Mouse (Mus musculus) mouse trophoblast stem cell (cell line): ENCODE data around the gene Asgr1.

Source experiments
- in situ Hi-C, 2 experiments: fragments of 300-500 bp; cut with MseI, MboI; formaldehyde crosslinking; loops; 2 replicates in 1 of 2; 3 replicates in 1 of 2; pipeline ENCODE4 v1.15.1; 2025

Gene Asgr1

DNA sequence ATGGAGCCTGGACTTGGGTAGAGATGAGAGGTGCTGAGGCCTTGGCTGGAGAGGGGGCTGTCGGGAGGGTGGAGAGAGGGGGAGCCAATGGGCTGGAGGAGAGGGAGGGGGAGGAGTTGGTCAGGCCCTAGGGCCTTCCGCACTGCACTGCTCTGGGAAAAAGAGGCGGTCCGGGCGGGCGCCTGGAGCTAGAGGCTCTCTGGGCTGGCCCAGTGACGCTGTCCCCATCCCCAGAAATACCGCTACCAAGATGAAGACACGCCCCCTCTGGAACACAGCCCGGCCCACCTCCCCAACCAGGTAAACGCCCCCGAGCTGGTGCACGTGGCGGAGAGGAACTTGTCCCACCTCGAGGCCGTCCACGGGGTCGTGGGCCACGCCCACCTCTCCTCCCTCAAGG lies 27.2 kb upstream of the Asgr1 start:
- in situ Hi-C loops: no loop called here

DNA sequence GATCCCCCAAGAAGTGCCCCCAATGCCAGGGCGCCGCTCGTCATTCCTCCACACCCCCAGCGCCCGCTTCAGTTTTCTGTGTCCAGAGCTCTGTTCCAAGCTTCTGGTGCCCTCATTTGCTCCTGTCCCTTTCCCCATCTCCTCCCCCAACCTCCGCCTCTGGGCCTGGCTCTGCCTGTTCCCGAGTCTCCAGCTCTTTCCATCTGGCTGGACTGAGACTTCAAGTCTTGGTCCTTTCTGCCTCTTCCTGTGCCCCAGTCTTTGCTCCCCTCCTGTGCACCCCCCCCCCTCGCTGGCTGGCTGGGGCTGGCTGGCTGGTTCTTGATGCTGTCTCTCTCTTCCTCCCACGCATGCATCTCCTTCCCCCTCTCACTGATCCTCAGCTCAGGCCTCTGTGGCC lies 26.5 kb upstream of the Asgr1 start:
- in situ Hi-C loops: no loop called here

DNA sequence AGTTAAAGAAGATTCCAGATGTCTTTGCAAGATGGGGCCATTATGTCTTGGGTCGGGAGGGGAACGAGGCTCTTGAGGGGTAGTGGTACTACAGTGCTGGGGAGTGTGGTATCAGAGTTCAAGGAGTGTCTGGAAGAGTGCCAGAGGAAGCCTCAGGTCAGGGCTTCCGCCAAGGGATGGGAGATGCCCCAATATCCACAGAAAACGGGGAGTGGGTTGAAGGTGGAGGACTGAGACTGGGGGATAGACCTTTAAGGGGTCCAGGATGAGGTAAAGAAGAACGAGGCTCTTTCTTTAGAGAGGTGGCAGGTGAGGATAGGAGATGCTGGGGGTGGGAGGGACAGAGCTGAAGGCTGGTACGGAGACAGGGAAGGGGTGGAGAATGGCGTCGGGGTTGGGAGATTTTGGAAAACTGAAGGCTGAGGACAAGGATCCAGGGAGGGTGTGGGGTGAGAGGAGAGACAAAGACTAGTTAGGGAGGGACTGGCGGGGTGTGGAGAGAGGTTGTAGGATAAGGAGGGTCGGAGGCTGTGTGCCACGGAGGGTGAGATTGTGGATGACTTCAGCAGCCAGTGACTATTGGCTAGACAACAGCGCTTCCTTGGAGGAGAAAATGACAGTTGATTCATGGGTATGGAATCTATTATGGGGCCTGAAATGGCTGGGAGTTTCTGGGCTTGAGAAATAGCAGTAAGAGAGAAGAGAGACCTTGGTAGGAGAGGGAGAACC lies 25.3 kb upstream of the Asgr1 start:
- in situ Hi-C loops: no loop called here

DNA sequence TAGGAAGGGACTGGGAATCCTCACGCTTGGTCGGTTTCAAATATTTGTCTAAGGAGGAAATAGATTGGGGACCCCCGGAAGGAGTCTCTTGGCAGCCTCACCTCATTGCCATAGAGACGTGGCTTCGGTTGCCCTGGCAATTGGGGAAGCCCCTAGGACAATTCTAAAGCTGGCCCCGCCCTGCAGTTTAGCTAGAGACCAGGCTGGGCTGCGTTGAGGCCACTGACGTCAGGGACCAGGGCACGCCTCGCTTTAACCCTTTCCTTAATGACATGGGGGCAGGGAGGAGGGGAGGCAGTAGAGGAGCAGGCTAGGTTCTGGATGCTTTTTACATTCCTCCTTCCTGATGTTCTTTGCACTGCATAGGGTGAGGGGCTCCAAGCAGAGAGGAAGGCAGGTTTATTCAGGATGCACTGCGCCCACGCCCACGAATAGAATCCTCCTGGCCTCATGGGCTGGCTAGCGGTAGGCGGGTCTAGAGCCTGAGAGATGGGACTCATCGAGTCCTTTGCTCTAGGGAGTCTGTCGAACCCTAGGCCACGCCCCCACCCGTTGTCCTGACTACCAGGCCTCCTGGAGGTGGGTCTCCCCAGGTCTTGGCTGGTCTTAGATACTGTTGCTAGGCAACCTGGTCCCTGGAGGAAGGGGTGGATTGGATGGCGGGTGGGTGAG lies 24.6 kb upstream of the Asgr1 start:
- in situ Hi-C loops: no loop called here

DNA sequence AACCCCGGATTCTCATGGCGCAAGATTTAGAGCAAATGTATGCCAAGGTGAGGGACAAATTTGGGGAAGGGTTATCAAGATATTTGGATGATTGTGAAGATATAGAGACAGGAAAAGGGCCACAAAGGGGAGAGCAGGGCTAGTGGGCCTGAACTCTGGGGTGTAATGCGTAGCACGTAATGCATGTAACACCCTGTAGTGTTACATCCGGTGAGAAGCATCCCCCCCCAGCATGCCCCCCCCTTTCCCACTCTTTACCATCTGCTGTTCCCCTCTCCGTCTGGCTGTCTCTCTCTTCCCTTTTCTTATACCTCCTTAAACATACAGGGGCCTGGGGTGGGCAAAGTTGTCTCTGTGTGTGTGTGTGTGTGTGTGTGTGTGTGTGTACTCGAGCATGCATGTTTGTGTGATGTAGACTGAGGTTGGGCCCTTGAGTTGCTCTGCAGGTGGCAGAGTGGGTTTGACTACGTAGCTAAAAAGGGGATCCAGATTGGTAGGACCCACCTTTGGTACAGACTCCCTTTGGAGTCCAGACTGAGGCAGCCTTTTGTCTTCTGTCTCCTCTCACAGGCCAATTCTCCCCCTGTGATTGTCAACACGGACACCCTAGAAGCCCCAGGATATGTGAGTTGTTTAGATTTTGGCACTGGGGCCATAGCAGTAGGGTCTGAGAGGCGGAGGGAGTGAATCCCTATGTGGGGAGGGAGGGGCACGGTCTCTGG lies 23.9 kb upstream of the Asgr1 start:
- in situ Hi-C loops: no loop called here

DNA sequence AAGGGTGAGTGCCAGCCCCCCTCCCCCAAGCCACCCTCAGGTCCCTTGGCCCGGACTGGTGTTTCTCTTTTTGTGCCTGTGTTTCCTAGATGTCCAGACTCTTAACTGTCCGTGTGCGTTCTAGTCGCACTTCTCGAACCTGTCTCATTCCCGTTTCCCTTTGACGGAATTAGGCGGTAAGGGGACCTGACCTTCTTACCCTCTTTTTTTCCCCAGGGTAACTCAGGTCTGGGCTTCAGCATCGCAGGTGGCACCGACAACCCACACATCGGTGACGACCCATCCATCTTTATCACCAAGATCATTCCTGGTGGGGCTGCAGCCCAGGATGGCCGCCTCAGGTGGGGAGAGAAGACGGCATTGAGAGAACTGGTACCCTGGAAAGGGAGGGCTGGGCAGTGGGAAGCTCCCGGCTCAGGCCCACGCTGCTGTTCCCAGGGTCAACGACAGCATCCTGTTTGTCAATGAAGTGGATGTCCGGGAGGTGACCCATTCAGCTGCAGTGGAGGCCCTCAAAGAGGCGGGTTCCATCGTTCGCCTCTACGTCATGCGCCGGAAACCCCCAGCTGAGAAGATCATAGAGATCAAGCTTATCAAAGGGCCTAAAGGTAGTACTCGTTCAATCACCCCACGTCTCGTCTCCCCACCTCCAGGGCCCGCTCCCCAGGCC lies 23.1 kb upstream of the Asgr1 start:
- in situ Hi-C loops: no loop called here

DNA sequence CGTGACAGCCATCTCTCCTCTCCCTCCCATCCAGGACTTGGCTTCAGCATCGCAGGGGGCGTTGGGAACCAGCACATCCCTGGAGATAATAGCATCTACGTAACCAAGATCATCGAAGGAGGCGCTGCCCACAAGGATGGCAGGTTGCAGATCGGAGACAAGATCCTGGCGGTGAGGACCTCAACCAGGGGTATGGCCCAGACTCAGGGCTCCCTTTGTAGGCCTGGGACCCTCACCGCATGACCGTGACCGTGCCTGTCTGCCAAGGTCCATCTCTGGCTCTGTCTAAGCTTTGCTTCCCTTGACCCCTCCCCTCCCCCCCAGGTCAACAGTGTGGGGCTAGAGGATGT lies 22.6 kb upstream of the Asgr1 start:
- in situ Hi-C loops: no loop called here

DNA sequence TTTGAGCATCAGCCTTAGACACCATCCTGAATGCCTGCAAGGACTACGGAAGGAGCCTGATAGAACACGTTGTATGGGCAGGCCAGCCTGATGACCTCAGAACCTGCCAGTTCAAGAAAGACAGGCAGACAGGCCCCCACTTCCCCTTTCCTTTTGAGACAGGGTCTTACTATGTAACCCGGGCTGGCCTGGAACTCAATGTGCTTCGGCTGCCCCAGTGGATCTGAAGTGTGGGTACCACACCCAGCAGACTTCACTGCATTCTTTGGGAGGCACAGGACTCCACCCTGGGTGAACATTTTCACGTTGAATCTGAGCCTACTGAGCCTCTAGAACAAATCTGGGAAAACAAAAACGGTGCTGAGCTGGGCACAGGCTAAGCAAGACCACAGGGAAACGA lies 15.7 kb upstream of the Asgr1 start:
- in situ Hi-C loops: no loop called here

DNA sequence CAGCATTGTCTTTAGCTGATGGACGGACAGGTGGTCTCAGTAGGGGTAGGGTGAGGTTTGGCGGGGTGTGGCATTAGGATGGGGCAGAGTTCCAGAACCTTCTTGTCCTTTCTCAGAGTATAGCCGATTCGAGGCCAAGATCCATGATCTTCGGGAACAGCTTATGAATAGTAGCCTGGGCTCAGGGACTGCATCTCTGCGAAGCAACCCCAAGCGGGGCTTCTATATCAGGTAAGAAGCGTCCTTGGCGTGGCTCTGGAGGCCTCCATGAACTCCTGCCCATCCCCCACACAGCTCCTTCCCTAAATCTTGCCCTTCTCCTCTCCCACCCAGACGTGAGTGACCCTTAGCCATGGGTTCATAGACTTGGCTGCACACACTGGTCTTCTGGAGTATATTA lies 14.3 kb upstream of the Asgr1 start:
- in situ Hi-C loops: no loop called here

DNA sequence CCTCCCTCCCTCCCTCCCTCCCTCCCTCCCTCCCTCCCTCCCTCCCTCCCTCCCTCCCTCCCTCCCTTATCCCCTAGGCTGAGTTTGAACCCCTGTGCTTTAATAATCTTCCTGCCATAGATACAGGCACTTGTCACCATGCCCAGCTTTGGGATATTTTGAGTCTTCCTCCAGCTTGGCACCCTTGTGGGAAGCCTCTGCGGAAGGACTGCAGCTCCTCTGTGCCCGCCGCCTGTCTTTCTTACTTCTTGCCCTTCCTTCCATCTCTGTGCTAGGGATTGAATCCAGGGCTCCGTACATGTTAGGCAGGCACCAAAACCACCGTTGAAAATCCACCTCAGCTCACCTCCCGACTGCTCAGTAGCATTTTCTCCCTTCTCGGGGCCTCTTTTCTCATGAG lies 13.7 kb upstream of the Asgr1 start:
- in situ Hi-C loops: no loop called here

DNA sequence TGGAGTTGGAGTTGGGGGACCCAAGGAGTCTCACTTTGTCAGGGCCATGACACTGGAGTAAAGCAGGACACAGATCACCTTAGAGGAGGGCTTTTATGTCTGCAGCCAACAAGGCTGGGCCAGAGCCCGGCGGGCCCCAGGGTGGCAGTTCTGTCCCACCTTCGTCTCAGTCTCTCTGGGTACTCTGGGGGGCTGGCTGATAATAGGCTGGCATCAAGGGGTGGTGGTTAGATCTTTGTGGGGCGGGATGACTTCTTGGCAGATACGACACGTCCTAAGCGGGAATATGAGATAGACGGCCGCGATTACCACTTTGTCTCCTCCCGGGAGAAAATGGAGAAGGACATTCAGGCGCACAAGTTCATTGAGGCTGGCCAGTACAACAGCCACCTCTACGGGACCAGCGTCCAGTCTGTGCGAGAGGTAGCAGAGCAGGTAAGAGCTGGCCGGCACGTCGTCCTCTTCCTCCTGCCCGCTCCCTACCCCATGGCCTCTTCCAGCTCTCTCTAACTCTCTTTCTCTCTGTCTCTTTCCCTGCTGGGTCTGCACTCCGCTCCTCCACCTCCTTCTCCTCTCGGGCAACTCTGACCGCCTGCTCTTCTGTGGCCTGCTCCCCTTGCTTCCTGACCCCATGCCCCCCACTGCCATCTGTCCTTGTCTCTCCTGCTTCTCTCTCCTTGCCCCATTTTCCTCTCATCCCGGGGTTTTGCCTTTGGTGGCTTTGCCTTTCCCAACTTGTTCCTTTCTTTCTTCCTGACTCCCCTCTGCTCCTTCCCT lies 11.4 kb upstream of the Asgr1 start:
- in situ Hi-C loops: no loop called here

DNA sequence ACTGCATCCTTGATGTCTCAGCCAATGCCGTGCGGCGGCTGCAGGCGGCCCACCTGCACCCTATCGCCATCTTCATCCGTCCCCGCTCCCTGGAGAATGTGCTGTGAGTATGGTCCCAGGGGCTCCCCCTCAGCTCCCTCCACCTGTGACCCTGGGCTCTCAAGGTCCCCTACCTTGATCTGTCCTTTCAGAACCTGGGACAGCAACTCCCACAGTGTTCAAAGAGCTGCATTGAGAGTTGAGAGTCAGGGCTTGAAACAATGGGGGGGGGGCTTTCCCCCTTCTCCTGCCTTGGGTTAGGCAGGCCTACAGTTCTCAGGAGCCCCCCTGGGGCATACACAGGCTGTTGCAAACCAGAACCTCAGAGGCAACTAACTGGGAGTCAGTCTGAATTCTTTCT lies 10.2 kb upstream of the Asgr1 start:
- in situ Hi-C loops: no loop called here

DNA sequence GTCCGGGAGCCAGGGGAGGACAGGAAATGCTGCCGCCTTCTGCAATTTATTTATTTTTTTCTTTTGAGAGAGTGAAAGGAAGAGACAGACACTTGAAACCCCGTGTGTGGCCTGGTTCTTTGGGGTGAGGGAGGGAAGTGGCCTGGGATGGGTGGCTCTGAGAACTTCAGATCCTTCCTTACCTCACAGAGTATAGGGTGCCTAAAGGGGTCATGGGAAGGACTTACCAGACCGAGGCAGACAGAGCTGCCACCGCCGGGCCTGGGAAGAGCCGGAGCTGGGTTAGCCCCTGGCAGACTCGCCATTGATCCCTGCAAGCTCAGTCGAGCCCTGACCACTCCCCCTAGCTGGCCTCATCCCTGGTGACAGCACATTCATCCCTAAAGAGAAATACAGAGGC lies 8.4 kb upstream of the Asgr1 start:
- in situ Hi-C loops: no loop called here

DNA sequence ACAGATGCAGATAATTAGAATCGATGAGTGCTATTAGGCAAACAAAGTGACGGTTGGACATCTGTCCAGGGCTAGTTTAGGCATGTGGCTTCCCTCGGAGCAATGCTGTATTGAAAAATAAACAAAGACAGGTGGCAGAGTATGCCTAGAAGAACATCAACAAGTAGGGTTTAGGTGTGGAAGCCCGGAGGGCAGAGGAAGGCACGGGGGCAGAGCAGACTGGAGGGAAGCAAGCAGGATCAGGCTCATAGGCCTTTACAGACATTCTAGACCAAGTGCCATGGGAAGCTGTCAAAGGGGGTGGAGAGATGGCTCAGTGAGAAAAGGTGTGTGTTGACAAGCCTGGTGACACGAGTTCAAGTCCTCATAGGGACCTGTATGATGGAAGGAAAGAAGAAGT lies 4.5 kb upstream of the Asgr1 start:
- in situ Hi-C loops: no loop called here

DNA sequence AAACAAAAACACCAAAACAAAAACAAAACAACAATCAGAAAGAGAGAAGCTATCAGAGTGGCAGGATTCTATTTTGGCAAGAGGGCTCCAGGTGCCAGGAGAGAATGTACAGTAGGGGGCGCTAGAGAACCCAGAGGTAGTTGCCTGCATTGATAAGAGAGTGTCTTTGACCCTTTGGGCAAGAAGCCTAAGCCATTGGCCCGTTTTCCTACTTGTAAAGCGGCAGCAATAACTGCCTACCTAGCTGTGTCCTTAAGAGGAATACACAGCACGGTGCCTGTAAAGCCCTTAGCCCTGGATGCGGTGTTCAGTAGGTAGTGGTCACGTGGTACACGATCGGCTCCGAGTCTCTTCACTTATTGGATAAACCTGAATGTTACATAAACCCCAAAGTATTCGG lies 4.1 kb upstream of the Asgr1 start:
- in situ Hi-C loops: no loop called here

DNA sequence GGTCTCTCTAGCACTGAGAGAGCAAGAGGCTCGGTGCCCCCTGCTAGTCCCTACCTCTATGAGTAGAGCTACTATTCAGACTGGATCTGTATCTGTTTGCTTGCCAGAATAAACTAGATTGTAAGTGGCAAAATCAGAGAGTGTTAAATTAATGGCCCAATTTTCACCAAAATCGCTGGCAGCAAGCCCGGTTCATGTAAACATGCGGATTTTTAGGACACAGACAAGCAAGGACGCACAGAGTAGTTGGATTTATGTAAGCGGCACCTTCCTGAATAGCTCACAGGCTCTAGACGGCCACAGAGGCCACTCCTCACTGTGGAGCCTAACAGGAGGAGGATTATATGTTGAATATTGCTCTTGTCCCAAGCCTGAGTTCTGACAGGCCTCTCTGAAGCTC lies 729 bp upstream of the Asgr1 start:
- in situ Hi-C loops: no loop called here

DNA sequence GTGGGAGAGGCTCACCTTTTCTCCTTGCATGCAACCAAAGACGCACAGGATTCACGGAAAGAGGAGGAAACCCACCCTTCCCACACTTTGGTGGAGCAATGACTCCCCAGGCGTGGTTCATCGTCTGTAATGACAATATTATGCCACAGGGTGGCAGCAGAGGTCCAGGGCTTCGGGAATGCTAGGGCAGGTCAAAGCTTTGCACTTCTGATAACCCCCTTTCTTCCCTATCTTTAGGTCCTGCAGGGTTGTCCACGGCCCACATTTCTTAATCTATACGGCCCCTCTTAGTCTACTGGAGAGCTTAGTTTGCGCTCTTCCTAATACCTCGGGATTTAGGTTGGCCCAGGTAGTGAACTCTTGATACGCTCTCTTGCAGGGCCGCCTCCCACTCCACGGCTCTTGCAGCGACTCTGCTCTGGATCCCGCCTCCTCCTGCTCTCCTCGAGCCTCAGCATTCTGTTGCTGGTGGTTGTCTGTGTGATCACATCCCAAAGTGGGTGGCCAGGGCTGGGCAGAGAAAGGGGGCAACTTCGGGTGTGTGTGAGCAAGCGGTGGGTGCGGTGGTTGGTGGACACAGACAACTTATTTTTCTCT lies 1.8 kb downstream of the Asgr1 start:
- in situ Hi-C loops: loop anchor here in 1 of 2 experiments (5.0 kb wide), 1 partner anchor 47 kb away; no protein-coding TSS in a partner anchor

DNA sequence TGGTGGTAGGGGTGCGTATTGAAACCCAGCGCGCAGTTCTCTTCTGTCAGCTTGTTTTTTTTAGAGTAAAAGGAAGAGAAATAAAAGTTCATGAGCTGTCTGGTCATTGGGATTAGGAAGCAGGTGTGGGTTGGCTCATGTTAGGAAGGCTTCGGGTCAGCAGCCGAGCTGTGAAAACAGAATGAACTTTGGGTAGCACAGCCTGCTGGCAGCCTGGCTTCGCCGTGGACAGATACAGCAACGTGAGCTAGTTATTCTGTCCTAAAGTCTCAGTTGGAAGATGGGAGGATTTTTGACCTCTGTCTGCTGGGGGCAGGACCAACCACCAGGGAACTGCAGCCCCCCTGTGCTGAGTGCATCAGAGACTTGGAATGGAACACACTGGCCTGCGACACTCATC lies 3.9 kb downstream of the Asgr1 start:
- in situ Hi-C loops: loop anchor here in 1 of 2 experiments (5.0 kb wide), 1 partner anchor 44 kb away; no protein-coding TSS in a partner anchor

DNA sequence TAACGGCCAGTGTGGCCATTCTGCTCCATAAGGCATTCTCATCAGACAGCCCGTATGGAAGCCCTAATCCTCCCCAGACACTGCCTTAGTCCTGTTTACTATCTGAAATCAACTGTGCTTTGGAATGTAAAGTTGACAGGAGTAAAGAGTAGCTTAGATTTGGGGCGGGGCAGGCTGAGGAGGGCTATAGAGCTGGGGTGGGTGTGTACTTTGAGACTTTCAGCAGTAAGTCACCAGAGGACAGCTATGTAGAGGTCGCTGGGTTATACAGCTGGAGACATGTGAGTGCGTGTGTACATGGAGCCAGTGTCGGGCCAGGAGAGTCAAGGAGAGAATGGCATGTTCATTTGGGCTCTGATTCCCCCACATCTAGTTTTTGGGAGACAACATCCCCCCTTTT lies 6.0 kb downstream of the Asgr1 start:
- in situ Hi-C loops: loop anchor here in 1 of 2 experiments (5.0 kb wide), 1 partner anchor 42 kb away; no protein-coding TSS in a partner anchor

DNA sequence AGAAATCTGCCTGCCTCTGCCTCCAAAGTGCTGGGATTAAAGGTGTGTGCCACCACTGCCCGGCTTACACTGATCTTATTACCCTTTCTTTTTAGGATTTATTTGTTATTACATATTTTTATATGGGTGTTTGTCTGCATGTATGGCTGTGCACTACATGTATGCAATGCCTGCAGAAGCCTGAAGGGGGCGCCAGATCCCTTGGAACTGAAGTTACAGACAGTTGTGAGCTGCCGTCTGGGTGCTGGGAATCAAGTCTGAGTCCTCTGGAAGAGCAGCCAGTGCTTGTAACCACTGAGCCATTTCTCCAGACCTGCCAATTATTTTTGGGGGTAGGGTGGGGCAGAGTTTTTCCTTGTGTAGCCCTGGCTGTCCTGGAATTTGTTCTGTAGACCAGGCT lies 9.2 kb downstream of the Asgr1 start:
- in situ Hi-C loops: no loop called here

DNA sequence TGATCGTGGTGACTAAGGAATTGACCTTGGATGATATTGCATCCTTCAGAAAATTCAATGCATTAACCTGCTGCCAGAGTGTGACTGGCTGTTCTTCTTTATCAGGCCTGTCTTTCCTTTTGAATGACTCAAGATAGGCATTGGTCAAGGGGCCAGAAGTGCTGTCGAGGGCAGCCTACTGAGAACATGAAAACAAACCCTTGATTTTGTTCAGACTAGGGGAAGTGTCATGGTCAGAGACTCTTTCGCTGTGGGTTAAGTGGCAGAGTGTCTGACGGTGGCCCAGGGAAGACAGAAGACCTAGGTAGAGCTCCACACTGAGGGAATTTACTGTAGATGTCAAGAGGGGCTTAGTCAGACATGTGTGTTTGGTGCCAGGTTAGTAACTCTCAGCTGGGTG lies 12.8 kb downstream of the Asgr1 start:
- in situ Hi-C loops: no loop called here
